Mouse (Mus musculus) cerebellum, adult 2 months (tissue): ENCODE measurements at regions not wholly inside any gene's neighbourhood (a gene's known extent, or its start where the extent isn't known, plus 50 kb on each side); places are given as distances from the start of the nearest gene placed in this dataset.

ENCODE experiments used
- DNase-seq, 2 experiments: peaks; one replicate each; pipeline ENCODE4 v3.0.0; 2021
- H3K27ac ChIP-seq: fragments of 200-500 bp; 2 replicates; pipeline ENCODE4 v1.5.1; 2012; ENCODE audit warnings: low read length, control low read depth, inconsistent platforms; ENCODE audit not compliant: insufficient read depth
- H3K27me3 ChIP-seq: fragments of 200-500 bp; 2 replicates; pipeline ENCODE4 v1.6.1; 2012; ENCODE audit warnings: inconsistent platforms, mild to moderate bottlenecking, low read length, moderate library complexity; ENCODE audit not compliant: control insufficient read depth, insufficient read depth
- H3K4me1 ChIP-seq: fragments of 200-500 bp; 2 replicates; pipeline ENCODE4 v1.6.1; 2011; ENCODE audit warnings: low read length; ENCODE audit not compliant: control insufficient read depth, insufficient read depth
- H3K4me3 ChIP-seq: fragments of 200-500 bp; replicated peaks from 2 replicates; pipeline ENCODE3; 2011; ENCODE audit warnings: mild to moderate bottlenecking, low read depth, low read length, control low read depth; ENCODE audit not compliant: insufficient read depth
- CTCF ChIP-seq: fragments of 200-500 bp; IDR thresholded peaks from 2 replicates; pipeline ENCODE4 v1.5.1; 2011; ENCODE audit warnings: low read depth, mild to moderate bottlenecking, control low read depth, low read length, moderate library complexity, borderline replicate concordance; ENCODE audit not compliant: insufficient read depth
- POLR2A ChIP-seq: fragments of 200-500 bp; IDR thresholded peaks from 2 replicates; pipeline ENCODE4 v1.6.1; 2011; ENCODE audit warnings: low read length, control low read depth, borderline replicate concordance; ENCODE audit not compliant: insufficient read depth
- WGBS: fragments of 180-500 bp; shearing (Covaris S2); methylation state at CpG from one replicate; pipeline ENCODE4 v1.1.7; 2018; 5-methylcytosine and 5-hydroxymethylcytosine counted together

DNA sequence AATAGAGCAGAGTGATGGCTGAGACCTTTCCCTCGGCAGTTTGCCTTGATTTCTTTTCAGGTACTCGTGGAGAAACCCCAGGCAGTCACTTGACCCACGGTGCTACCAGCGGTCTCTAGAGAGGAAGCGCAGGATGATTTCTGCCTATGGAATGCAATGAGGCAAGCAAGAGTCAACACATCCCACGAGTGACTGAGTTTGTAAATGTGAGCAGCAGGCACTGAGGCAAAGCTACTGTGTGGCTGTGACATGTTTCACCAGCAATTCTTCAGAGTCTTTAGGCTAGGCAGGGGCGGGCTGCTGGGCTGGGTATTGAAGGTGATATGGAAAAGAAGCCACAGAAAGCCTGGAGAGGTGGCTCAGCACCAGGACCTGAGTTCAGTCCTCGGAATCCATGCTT is 187.4 kb upstream of the BB014433 start:
- no peak for DNase-seq
- 48% methylated on average over 8 of the region's 8 CpGs for WGBS
- H3K4me3 ChIP-seq, result no peak overlapping the region
- no peaks in the 10 kb centered on the region for H3K4me1 ChIP-seq
- TF ChIP-seq POLR2A, result no peak
- no peak for TF ChIP-seq CTCF
- H3K27ac ChIP-seq, result no peak overlapping the region
- H3K27me3 ChIP-seq, result no peaks in the 10 kb centered on the region

DNA sequence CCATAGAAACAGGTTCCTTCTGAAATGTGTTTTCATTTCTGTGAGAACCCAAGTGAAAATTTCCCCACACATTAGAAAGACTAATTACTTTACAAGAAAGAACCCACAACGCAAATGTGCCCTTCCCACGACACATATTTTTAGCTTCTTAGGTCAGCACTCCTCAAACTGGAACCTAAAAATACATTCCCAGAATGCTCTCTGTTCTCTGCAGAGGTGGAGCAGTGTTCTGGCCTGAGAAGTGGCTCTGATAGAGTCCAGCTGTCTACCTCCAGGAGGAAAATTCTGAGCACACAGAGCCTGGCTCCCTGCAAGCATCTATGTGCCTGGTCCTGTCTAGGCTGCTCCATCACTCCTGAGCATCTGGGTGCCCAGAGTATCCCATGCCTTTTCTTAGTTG is 184.3 kb upstream of the BB014433 start:
- H3K27ac ChIP-seq, result no peak overlapping the region
- no peak overlapping the region for H3K4me3 ChIP-seq
- H3K27me3 ChIP-seq, result no peaks in the 10 kb centered on the region
- TF ChIP-seq POLR2A (no peak), CTCF (no peak)
- DNase-seq, result no peak
- 87% methylated on average over 2 of the region's 2 CpGs for WGBS
- H3K4me1 ChIP-seq, result no peaks in the 10 kb centered on the region

DNA sequence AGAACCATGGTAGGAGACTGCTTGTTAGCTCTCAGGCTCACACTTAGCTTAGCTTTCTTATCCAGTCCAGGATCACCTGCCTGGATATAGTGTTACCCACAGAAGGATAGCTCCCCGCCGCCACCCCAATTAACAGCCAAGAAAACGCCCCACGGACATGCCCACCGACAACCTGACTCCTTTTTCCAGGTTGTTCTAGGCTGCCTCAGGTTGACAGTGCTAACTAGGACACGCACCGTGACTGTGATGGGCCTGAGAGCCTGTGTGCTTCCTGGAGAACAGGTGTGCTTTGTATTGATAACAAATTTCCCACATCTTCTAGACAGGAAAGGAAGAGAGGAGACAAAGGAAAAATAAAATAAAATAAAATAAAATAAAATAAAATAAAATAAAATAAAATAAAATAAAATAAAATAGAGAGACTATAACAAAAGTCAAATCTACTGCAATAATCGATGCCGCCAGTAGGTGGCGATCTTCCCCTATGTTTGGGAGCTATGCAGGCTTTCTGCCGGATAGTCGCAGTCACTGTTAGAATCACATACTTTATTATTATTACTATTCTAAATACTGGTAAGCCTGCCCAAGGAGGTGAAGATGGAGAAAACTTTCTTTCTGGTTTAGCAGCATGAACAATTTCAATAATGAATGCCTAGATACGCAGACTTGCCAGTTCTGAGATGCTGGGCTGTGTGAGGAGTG is 175.5 kb upstream of the BB014433 start:
- H3K4me1 ChIP-seq, result no peaks in the 10 kb centered on the region
- peak; percentile 27 to 54 for DNase-seq
- no peak overlapping the region for H3K4me3 ChIP-seq
- TF ChIP-seq POLR2A (no peak), CTCF (peak; percentile 72)
- no peak overlapping the region for H3K27ac ChIP-seq
- H3K27me3 ChIP-seq, result no peaks in the 10 kb centered on the region
- 40% methylated on average over 13 of the region's 13 CpGs for WGBS

DNA sequence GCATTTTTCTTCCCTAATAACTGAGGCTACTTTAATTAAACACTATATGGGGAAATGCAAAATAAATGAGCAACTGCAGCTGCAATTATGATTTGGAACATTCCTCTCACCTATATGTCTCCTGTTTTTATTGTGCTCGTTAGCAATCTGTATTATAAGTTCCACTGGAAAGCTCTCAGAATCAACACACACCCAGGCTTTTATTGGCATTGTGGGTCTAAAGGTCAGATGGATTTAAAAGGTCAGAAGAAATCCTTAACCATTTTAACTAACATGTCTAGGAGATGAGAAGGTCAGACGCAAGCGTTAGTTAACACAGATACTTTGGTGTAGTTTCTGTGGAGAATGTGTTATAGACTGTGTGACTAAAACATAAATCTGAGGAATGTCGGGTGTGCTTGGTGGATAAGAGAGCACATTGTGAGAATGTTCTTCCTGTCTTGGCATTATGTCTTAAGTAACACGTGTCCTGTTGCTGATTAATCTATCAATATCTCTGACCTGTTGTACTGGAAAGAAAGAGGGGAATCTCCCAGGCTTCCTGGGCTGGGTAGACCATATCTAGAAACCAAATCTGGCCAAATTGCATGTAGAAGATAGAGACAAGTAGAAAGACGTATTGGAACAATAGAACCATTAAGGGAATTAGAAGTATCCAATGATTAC is 164.1 kb upstream of the BB014433 start:
- Histone ChIP-seq H3K4me1 (no peaks in the 10 kb centered on the region), H3K27ac (no peak overlapping the region), H3K27me3 (no peaks in the 10 kb centered on the region), H3K4me3 (no peak overlapping the region)
- WGBS, result 88% methylated on average over 6 of the region's 6 CpGs
- no peak for TF ChIP-seq CTCF
- no peak for TF ChIP-seq POLR2A
- no peak for DNase-seq

DNA sequence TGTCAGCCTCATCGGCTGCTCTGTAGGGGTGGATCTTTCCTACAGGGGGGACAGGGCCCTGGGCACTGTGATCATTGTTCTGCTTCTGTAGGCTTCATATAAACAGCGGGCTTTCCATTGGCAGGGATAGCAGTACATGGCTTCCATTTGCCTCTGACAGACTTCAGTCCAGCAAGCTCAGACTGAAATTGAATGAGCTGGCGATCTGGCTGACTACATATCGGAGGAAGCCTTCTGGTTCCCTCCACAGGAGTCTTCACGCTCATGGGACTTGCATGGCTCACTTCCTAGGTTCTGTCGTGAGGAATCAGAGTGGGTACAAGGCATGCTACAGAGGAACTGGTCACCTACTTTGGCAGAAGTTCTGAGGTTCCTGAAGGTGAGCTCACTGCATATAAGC is 155.7 kb upstream of the BB014433 start:
- TF ChIP-seq CTCF (no peak), POLR2A (no peak)
- Histone ChIP-seq H3K4me1 (no peaks in the 10 kb centered on the region), H3K27ac (no peak overlapping the region), H3K27me3 (no peaks in the 10 kb centered on the region), H3K4me3 (no peak overlapping the region)
- WGBS, result 10% methylated on average over 6 of the region's 6 CpGs
- peak; percentile 14 to 45 for DNase-seq

DNA sequence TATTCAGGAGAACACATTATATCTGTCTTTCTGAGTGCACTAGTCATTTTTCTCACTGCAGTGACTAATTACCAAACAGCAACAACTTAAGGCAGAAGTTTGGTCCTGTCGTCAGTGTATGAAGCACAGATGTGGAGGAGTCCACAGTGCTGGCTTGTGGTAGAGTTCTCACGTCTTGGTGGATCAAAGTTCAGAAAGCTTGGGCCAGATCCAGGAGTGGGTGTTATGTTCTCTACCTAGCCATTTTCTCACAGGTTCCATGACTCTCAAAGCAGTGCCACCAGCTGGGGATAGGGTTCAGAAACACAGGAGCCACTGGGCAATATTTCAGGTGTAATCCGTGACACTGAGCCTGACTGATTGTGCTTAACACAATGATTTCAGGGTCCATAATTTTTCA is 144.8 kb upstream of the BB014433 start:
- H3K4me1 ChIP-seq, result no peaks in the 10 kb centered on the region
- no peak overlapping the region for H3K4me3 ChIP-seq
- no peaks in the 10 kb centered on the region for H3K27me3 ChIP-seq
- no peak for TF ChIP-seq POLR2A
- no peak for TF ChIP-seq CTCF
- 75% methylated on average over 3 of the region's 3 CpGs for WGBS
- no peak overlapping the region for H3K27ac ChIP-seq
- no peak for DNase-seq

DNA sequence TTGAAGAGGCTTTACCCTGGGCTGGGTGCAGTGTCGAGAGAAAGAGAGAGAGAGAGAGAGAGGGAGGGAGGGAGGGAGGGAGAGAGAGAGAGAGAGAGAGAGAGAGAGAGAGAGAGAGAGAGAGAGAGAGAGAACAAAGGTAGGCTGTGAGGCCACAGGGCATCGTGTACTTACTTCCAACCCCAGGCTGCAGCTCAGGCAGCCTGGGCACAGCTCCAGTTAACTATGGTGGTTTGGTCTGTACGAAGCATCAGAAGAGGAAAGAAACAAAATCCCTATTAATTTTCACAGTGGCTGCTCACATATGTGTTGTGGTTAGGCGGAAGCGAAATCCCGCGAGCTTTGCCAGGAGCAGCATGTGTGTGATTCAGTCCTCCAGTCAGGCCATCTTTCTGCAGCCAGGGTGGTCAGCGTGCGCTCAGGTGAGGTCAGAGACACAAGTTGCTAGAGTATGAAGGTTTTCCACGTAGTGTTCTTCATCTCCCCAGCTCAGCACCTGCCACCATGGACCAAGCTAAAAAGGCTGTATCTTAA is 143.3 kb upstream of the BB014433 start:
- no peak for DNase-seq
- 18% methylated on average over 10 of the region's 10 CpGs for WGBS
- Histone ChIP-seq H3K4me1 (no peaks in the 10 kb centered on the region), H3K27me3 (no peaks in the 10 kb centered on the region), H3K4me3 (no peak overlapping the region), H3K27ac (no peak overlapping the region)
- TF ChIP-seq CTCF (no peak), POLR2A (no peak)
